Mouse (Mus musculus): Measurements from ENCODE around the gene Mob4. TPM values are rescaled to one million over a fixed set of nuclear protein-coding genes. Genes with fewer than 3 reads are reported as not detected.

The Mob4 gene
- polyA plus RNA-seq, 1 experiment from 2014 or later = 127 TPM

DNA sequence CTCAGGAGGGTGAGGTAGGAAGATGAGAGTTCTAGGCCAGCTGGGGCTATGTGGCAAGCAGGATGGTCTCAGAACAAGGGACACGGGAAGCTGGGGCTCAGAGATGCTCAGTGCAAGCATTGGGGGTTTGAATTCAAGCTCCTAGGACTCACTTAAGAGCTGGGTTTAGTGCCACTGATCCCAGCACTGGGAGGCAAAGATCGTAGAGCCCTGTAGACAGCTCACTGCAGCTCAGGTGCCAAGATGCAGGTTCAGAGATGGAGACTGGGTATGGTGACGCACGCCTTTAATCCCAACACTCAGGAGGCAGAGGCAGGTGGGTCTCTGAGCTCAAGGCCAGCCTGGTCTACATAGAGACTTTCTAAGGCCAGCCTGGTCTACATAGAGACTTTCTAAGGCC lies 26.3 kb downstream of the Mob4 start:
- no peak overlapping the region for H3K4me2 ChIP-seq (ENCODE audit: low read depth, low read length)
- no peaks in the 10 kb centered on the region for H3K4me1 ChIP-seq (ENCODE audit: control insufficient read depth, insufficient read depth, low read length)
- WGBS = 95% methylated on average over 4 of the region's 4 CpGs
- H3K4me3 ChIP-seq (ENCODE audit: low read length) = no peak overlapping the region
- no peak for ATAC-seq (replicated peaks; ENCODE audit: extremely low read depth, insufficient read depth, low FRiP score)
- H3K9ac ChIP-seq (ENCODE audit: low read length) = no peak overlapping the region
- peaks cover 22% of the 10 kb centered on the region for H3K36me3 ChIP-seq (ENCODE audit: control insufficient read depth, insufficient read depth)
- H3K9me3 ChIP-seq (replicated peaks; ENCODE audit: control insufficient read depth, low read length) = no peaks in the 10 kb centered on the region
- H3K27ac ChIP-seq (ENCODE audit: low read length) = no peak overlapping the region
- H3K27me3 ChIP-seq (ENCODE audit: control insufficient read depth, insufficient read depth, low read length) = no peaks in the 10 kb centered on the region

DNA sequence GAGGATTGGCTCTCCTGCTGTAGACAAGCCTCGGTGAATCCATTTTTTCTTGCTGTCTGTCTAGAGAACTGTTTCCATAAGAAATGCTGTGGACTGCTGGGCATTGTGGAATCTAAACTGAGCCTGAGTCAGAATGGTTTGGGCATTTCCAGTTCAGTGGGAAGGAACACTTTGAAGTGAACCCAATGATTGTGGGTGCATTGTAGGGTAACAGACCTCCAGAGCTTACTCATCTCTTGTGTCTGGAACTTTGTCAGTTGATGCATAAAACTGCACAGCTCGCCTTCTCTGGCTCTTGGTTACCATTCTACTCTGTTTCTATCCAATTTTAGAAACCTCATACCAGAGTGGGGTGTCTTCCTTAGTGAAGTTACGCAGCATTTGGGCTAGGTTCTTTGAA lies 27.2 kb downstream of the Mob4 start:
- Histone ChIP-seq H3K9me3 (replicated peaks; ENCODE audit: control insufficient read depth, low read length) (no peaks in the 10 kb centered on the region), H3K4me3 (ENCODE audit: low read length) (no peak overlapping the region), H3K4me1 (ENCODE audit: control insufficient read depth, insufficient read depth, low read length) (no peaks in the 10 kb centered on the region), H3K27ac (ENCODE audit: low read length) (no peak overlapping the region), H3K9ac (ENCODE audit: low read length) (no peak overlapping the region), H3K27me3 (ENCODE audit: control insufficient read depth, insufficient read depth, low read length) (no peaks in the 10 kb centered on the region), H3K4me2 (ENCODE audit: low read depth, low read length) (no peak overlapping the region), H3K36me3 (ENCODE audit: control insufficient read depth, insufficient read depth) (peaks cover 20% of the 10 kb centered on the region)
- 92% methylated on average over 3 of the region's 3 CpGs for WGBS
- no peak for ATAC-seq (replicated peaks; ENCODE audit: extremely low read depth, insufficient read depth, low FRiP score)

DNA sequence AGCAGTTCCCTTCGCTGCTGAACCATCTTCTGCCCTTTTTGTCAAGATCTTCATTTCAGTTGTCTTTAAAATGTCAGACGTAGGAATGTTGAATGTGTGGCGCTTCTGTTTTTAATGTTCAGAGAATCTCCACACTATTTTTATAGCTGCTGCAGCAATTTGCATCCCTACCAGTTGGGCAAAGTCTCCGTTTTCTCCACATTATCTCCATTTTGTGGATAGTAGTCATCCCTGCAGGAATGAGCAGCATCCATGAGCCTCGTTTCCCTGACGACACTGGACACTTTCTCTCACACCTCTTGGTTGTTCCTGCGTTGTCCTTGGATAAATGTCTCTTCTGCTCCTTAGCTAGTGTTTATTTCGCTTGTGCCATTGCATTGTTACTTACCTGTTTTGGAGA lies 27.8 kb downstream of the Mob4 start:
- Histone ChIP-seq H3K9me3 (replicated peaks; ENCODE audit: control insufficient read depth, low read length) (no peaks in the 10 kb centered on the region), H3K27ac (ENCODE audit: low read length) (no peak overlapping the region), H3K9ac (ENCODE audit: low read length) (no peak overlapping the region), H3K36me3 (ENCODE audit: control insufficient read depth, insufficient read depth) (peaks cover 19% of the 10 kb centered on the region), H3K4me1 (ENCODE audit: control insufficient read depth, insufficient read depth, low read length) (no peaks in the 10 kb centered on the region), H3K27me3 (ENCODE audit: control insufficient read depth, insufficient read depth, low read length) (no peaks in the 10 kb centered on the region), H3K4me2 (ENCODE audit: low read depth, low read length) (no peak overlapping the region), H3K4me3 (ENCODE audit: low read length) (no peak overlapping the region)
- WGBS = 88% methylated on average over 8 of the region's 8 CpGs
- ATAC-seq (replicated peaks; ENCODE audit: extremely low read depth, insufficient read depth, low FRiP score) = no peak

DNA sequence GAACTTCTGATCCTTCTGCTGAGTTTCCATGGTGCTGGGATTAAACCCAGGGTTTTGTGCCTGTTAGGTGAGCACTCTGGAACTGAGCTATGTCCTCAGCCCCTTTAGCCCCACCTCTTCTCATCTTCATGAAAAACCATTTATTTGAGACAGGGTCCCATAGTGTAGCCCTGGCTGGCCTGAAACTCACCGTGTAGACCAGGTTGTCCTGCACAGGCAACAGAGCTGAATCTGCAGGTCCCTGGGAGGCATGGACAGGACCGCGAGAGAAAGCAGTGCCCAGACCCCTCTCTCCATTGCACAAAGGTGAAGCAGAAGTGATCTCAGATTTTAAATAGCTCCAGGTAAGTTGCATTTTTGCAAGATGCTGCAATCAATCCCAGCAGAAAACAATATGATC lies 29.2 kb downstream of the Mob4 start:
- Histone ChIP-seq H3K9ac (ENCODE audit: low read length) (no peak overlapping the region), H3K4me3 (ENCODE audit: low read length) (no peak overlapping the region), H3K4me2 (ENCODE audit: low read depth, low read length) (no peak overlapping the region), H3K4me1 (ENCODE audit: control insufficient read depth, insufficient read depth, low read length) (no peaks in the 10 kb centered on the region), H3K36me3 (ENCODE audit: control insufficient read depth, insufficient read depth) (peaks cover 18% of the 10 kb centered on the region), H3K27ac (ENCODE audit: low read length) (no peak overlapping the region), H3K9me3 (replicated peaks; ENCODE audit: control insufficient read depth, low read length) (no peaks in the 10 kb centered on the region), H3K27me3 (ENCODE audit: control insufficient read depth, insufficient read depth, low read length) (no peaks in the 10 kb centered on the region)
- ATAC-seq (replicated peaks; ENCODE audit: extremely low read depth, insufficient read depth, low FRiP score) = no peak
- 93% methylated on average over 3 of the region's 3 CpGs for WGBS

DNA sequence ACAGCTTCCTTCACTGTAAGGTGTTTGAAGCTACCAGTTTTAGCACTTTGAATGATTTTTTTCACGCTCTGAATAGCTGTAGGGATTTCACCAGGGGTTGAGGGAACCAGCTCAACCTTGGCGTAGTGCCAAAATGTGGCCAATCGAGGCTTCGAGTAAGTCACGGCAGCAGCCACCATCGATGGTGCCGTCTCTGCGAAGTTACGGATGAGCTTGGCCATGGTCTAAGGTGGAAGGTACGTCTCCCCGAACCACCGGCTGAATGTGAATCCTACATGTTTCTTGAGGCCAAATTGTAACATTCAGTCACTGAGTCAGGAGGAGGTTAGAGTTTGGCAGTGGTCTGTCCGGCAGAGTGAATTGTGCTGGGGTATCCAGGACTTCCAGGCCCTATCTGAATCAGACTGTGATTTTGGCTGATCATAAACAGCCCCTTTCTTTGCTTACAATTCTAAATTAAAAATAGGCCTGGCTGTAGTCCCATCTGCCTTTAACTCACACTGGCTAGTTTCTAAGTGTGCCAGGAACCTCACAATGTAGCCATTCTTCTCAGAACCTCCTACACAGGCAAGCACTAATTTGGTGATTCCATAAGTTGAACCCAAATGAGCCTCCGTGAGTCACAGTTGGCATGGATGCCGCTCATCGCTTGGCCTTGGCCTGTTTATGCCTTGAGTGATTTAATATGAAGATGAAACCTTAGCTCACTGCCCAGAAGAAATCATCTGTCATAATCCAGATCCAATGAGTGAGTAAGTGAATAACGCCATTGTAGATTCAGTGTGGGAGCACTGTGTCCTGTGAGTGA lies 30.0 kb downstream of the Mob4 start:
- Histone ChIP-seq H3K4me1 (ENCODE audit: control insufficient read depth, insufficient read depth, low read length) (no peaks in the 10 kb centered on the region), H3K9me3 (replicated peaks; ENCODE audit: control insufficient read depth, low read length) (no peaks in the 10 kb centered on the region), H3K9ac (ENCODE audit: low read length) (no peak overlapping the region), H3K36me3 (ENCODE audit: control insufficient read depth, insufficient read depth) (peaks cover 11% of the 10 kb centered on the region), H3K27ac (ENCODE audit: low read length) (no peak overlapping the region), H3K4me3 (ENCODE audit: low read length) (no peak overlapping the region), H3K4me2 (ENCODE audit: low read depth, low read length) (no peak overlapping the region), H3K27me3 (ENCODE audit: control insufficient read depth, insufficient read depth, low read length) (no peaks in the 10 kb centered on the region)
- WGBS = 86% methylated on average over 17 of the region's 17 CpGs
- 0 out of 2 replicates have a peak, but pooled peaks have one; percentile 28 for ATAC-seq (replicated peaks; ENCODE audit: extremely low read depth, insufficient read depth, low FRiP score)

GRCm38 (mm10) chr1:55161895-55162294 lies 30.9 kb downstream of the Mob4 start:
- 74% methylated on average over 7 of the region's 7 CpGs for WGBS
- no peak overlapping the region for H3K27ac ChIP-seq (ENCODE audit: low read length)
- ATAC-seq (replicated peaks; ENCODE audit: extremely low read depth, insufficient read depth, low FRiP score) = no peak

DNA sequence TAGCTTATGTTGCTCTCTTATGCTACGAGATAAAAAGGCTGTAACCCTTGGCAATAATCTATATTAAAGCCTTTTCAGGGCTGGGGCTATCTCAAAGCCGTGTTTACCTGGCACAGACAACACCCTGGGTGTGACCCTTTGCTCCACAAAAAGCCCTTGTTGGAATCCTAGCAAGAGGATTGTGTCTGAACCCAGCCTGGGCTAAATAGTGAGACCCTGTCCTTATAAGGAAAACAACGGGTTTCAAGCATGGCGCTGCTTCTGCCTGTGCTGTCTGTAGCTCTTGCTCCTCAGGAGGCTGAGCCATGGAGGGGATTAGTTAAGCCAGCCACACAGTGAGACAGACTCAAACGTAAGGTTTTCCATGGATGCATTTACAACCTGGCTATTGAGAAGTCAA lies 31.8 kb downstream of the Mob4 start:
- Histone ChIP-seq H3K36me3 (ENCODE audit: control insufficient read depth, insufficient read depth) (no peaks in the 10 kb centered on the region), H3K9ac (ENCODE audit: low read length) (no peak overlapping the region), H3K4me2 (ENCODE audit: low read depth, low read length) (no peak overlapping the region), H3K9me3 (replicated peaks; ENCODE audit: control insufficient read depth, low read length) (no peaks in the 10 kb centered on the region), H3K27me3 (ENCODE audit: control insufficient read depth, insufficient read depth, low read length) (no peaks in the 10 kb centered on the region), H3K4me1 (ENCODE audit: control insufficient read depth, insufficient read depth, low read length) (no peaks in the 10 kb centered on the region), H3K27ac (ENCODE audit: low read length) (no peak overlapping the region), H3K4me3 (ENCODE audit: low read length) (no peak overlapping the region)
- 72% methylated on average over 5 of the region's 5 CpGs for WGBS
- no peak for ATAC-seq (replicated peaks; ENCODE audit: extremely low read depth, insufficient read depth, low FRiP score)

More at GRCm38 (mm10) chr1:55161895-55162294, 30.9 kb downstream of the Mob4 start:
- no peak overlapping the region for H3K4me2 ChIP-seq (ENCODE audit: low read depth, low read length)
- H3K9ac ChIP-seq (ENCODE audit: low read length) = no peak overlapping the region
- H3K36me3 ChIP-seq (ENCODE audit: control insufficient read depth, insufficient read depth) = peaks cover 4% of the 10 kb centered on the region; the same call in 1 of the 2 replicates
- H3K27me3 ChIP-seq (ENCODE audit: control insufficient read depth, insufficient read depth, low read length) = no peaks in the 10 kb centered on the region
- no peak overlapping the region for H3K4me3 ChIP-seq (ENCODE audit: low read length)
- no peaks in the 10 kb centered on the region for H3K9me3 ChIP-seq (replicated peaks; ENCODE audit: control insufficient read depth, low read length)
- no peaks in the 10 kb centered on the region for H3K4me1 ChIP-seq (ENCODE audit: control insufficient read depth, insufficient read depth, low read length)

GRCm38 (mm10) chr1:55164005-55164404 lies 33.0 kb downstream of the Mob4 start:
- no peak overlapping the region for H3K9ac ChIP-seq (ENCODE audit: low read length)
- H3K36me3 ChIP-seq (ENCODE audit: control insufficient read depth, insufficient read depth) = 0 out of 2 replicates have a peak, but pooled peaks cover under 1% of the 10 kb centered on the region
- no peak overlapping the region for H3K4me2 ChIP-seq (ENCODE audit: low read depth, low read length)
- H3K4me1 ChIP-seq (ENCODE audit: control insufficient read depth, insufficient read depth, low read length) = no peaks in the 10 kb centered on the region
- ATAC-seq (replicated peaks; ENCODE audit: extremely low read depth, insufficient read depth, low FRiP score) = no peak
- H3K27me3 ChIP-seq (ENCODE audit: control insufficient read depth, insufficient read depth, low read length) = no peaks in the 10 kb centered on the region
- no peak overlapping the region for H3K27ac ChIP-seq (ENCODE audit: low read length)
- no peak overlapping the region for H3K4me3 ChIP-seq (ENCODE audit: low read length)
- 55% methylated on average over 5 of the region's 5 CpGs for WGBS
- H3K9me3 ChIP-seq (replicated peaks; ENCODE audit: control insufficient read depth, low read length) = peaks cover 1% of the 10 kb centered on the region; the same call in 1 of the 2 replicates

DNA sequence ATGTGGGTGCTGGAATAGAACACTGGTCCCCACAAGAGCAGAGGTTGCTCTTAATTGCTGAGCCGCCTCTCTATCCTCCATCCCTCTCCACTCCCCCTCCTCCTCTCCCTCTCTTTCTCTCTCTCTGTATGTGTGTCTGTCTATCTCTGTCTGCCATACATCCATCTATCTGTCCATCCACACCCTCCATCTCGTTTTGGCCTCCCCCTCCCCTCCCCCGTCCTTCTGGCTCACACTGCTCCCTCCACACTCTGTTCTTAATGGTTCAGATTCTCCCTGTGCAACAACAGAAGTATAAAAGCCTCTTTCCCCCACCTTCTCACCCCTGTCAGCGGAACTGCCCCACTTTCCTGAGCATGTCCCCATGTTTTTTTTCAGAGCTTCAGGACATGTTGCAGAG lies 36.5 kb downstream of the Mob4 start:
- H3K4me2 ChIP-seq (ENCODE audit: low read depth, low read length) = no peak overlapping the region
- peaks cover 5% of the 10 kb centered on the region; the same call in 1 of the 2 replicates for H3K9me3 ChIP-seq (replicated peaks; ENCODE audit: control insufficient read depth, low read length)
- H3K4me1 ChIP-seq (ENCODE audit: control insufficient read depth, insufficient read depth, low read length) = no peaks in the 10 kb centered on the region
- WGBS = 75% methylated on average over 4 of the region's 4 CpGs
- no peaks in the 10 kb centered on the region for H3K27me3 ChIP-seq (ENCODE audit: control insufficient read depth, insufficient read depth, low read length)
- no peak for ATAC-seq (replicated peaks; ENCODE audit: extremely low read depth, insufficient read depth, low FRiP score)
- no peak overlapping the region for H3K27ac ChIP-seq (ENCODE audit: low read length)
- H3K4me3 ChIP-seq (ENCODE audit: low read length) = no peak overlapping the region
- H3K36me3 ChIP-seq (ENCODE audit: control insufficient read depth, insufficient read depth) = peaks cover 4% of the 10 kb centered on the region; the same call in 1 of the 2 replicates
- H3K9ac ChIP-seq (ENCODE audit: low read length) = no peak overlapping the region
